Mouse (Mus musculus) hindbrain, embryonic 14.5 days (tissue): Measurements from ENCODE around the gene Ago3. TPM values are rescaled to one million over a fixed set of nuclear protein-coding genes. Genes with fewer than 3 reads are reported as not detected.

Source experiments
- ATAC-seq: fragments of 200-750 bp; cut with Nextera tagmentation; 2 replicates; pipeline ENCODE4 v1.8.0; 2017; ENCODE audit warnings: moderate number of reproducible peaks, mild to moderate bottlenecking, moderate TSS enrichment, moderate library complexity; ENCODE audit not compliant: low FRiP score
- DNase-seq: peaks from one replicate; pipeline ENCODE4 v3.0.0-alpha.2; 2015; ENCODE audit warnings: low spot score
- H3K27ac ChIP-seq: fragments of 300-500 bp; sonication (generic); 2 replicates; pipeline ENCODE4 v1.5.1; 2014; ENCODE audit warnings: mild to moderate bottlenecking, moderate library complexity
- H3K27me3 ChIP-seq: fragments of 300-500 bp; sonication (generic); 2 replicates; pipeline ENCODE4 v1.6.1; 2014; ENCODE audit warnings: mild to moderate bottlenecking, low read length, mixed read lengths; ENCODE audit not compliant: control insufficient read depth, insufficient read depth
- H3K36me3 ChIP-seq: fragments of 300-500 bp; sonication (generic); replicated peaks from 2 replicates; pipeline ENCODE4 v1.6.1; 2014; ENCODE audit not compliant: control insufficient read depth, insufficient read depth
- H3K4me1 ChIP-seq: fragments of 300-500 bp; sonication (generic); replicated peaks from 2 replicates; pipeline ENCODE4 v1.6.1; 2014; ENCODE audit warnings: antibody characterized with exemption, low read length, mixed read lengths; ENCODE audit not compliant: control insufficient read depth, insufficient read depth
- H3K4me2 ChIP-seq: fragments of 300-500 bp; sonication (generic); replicated peaks from 2 replicates; pipeline ENCODE4 v1.6.1; 2014; ENCODE audit warnings: mild to moderate bottlenecking, moderate library complexity
- H3K4me3 ChIP-seq: fragments of 300-500 bp; sonication (generic); replicated peaks from 2 replicates; pipeline ENCODE4 v1.5.1; 2014; ENCODE audit warnings: mild to moderate bottlenecking, low read length
- H3K9ac ChIP-seq: fragments of 300-500 bp; sonication (generic); 2 replicates; pipeline ENCODE4 v1.6.1; 2014
- H3K9me3 ChIP-seq: fragments of 300-500 bp; sonication (generic); 2 replicates; pipeline ENCODE4 v1.6.1; 2016; ENCODE audit warnings: low read length; ENCODE audit not compliant: control insufficient read depth
- WGBS: fragments of 180-500 bp; shearing (Covaris S2); extraction: QIAGEN DNeasy Blood & Tissue Kit; methylation state at CpG from one replicate; pipeline ENCODE4 v1.1.7; 2014; 5-methylcytosine and 5-hydroxymethylcytosine counted together
- polyA plus RNA-seq: library from polyadenylated mRNA; unstranded; fragments of >200 nt; fragmentation: Nextera tagmentation; extraction: Ambion mirVana; gene quantifications from 2 replicates; pipeline ENCODE4 v1.2.1, GENCODE M21; 2014

Ago3 gene
- polyA plus RNA-seq, 1 experiment from 2014 or later = 19.7 TPM

DNA sequence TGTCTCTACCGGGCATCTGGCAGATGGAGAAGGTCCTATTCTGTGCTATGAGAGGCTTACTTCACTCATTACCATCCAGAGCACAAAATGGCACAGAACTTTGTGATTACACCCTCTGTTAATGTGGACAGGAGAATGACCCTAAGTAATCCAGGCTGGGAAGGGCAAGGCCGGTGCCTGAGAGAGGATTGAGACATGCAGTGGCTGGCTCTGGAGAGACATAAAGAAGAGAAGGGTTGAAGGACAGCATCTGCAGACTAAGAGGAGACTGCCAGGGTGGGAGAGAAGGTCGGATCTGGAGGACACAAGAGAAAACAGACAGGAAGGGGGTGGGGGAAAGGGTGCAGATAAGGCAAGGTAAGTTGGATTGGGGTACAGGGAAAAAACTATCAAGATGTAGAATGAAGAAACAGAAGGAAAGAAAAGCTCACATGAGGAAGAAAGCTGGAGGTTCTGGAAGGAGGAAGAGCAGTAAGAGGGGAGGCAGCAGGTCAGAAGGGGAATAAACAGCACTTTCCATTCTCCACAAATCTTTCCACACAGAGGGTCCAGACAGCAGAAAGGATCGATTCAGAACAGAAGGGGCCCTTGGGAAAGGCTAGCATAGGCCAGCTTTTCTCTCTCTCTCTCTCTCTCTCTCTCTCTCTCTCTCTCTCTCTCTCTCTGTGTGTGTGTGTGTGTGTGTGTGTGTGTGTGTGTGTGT lies 35.0 kb upstream of the Ago3 start:
- ATAC-seq (no peak), DNase-seq (no peak)
- Histone ChIP-seq H3K9me3 (no peaks in the 10 kb centered on the region), H3K4me1 (peaks cover 44% of the 10 kb centered on the region), H3K4me2 (peak overlapping the region; percentile 67), H3K9ac (peak overlapping the region; percentile 32), H3K36me3 (peaks cover 14% of the 10 kb centered on the region), H3K27ac (peak overlapping the region; percentile 86), H3K27me3 (no peaks in the 10 kb centered on the region), H3K4me3 (peak overlapping the region; percentile 64; the same call in 1 of the 2 replicates)
- 10% methylated on average over 4 of the region's 4 CpGs for WGBS

GRCm38 (mm10) chr4:126455441-126455840 lies 26.1 kb upstream of the Ago3 start:
- ATAC-seq (no peak), DNase-seq (no peak)
- Histone ChIP-seq H3K4me2 (no peak overlapping the region), H3K27me3 (no peaks in the 10 kb centered on the region), H3K36me3 (peaks cover 100% of the 10 kb centered on the region), H3K9ac (no peak overlapping the region), H3K4me3 (no peak overlapping the region), H3K4me1 (no peaks in the 10 kb centered on the region), H3K9me3 (no peaks in the 10 kb centered on the region), H3K27ac (no peak overlapping the region)
- 89% methylated on average over 7 of the region's 7 CpGs for WGBS

DNA sequence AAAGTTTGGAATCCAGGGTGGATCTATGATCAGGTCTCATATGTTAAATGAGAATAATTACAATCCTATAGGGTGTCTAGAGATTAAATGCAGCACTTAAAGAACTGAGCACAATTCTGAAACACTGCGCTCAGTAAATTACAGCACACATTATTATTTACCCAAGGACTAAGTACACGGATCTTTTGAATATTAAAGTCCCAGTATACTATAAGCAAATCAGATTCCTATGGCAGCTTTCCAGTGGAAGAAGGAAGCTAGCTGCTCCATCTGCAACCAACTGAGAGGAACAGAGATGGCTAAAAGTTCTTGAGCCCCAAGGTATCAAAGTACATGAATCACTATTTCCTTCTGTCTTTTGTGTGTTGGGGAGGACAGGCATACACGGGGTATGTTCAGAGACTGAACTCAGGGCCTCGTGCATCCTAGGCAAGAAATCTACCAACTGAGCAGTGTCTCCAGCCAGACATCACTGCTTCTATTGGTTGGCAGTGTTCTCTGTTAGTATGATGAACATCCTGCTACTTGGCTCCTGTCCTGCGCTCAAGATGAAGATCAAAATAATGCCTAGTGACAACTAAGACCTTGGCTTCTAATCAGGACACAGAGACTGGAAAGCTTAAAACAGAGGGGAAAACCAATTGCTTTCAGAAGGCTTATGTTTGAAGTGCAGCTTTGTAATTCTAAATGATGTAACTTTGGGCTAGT lies 25.3 kb upstream of the Ago3 start:
- no peak overlapping the region for H3K4me3 ChIP-seq
- no peaks in the 10 kb centered on the region for H3K9me3 ChIP-seq
- peaks cover 100% of the 10 kb centered on the region for H3K36me3 ChIP-seq
- no peak overlapping the region for H3K27ac ChIP-seq
- no peak for DNase-seq
- H3K4me1 ChIP-seq = no peaks in the 10 kb centered on the region
- no peak for ATAC-seq
- no peak overlapping the region for H3K9ac ChIP-seq
- WGBS = 94% methylated on average over 5 of the region's 5 CpGs
- no peaks in the 10 kb centered on the region for H3K27me3 ChIP-seq
- H3K4me2 ChIP-seq = no peak overlapping the region

DNA sequence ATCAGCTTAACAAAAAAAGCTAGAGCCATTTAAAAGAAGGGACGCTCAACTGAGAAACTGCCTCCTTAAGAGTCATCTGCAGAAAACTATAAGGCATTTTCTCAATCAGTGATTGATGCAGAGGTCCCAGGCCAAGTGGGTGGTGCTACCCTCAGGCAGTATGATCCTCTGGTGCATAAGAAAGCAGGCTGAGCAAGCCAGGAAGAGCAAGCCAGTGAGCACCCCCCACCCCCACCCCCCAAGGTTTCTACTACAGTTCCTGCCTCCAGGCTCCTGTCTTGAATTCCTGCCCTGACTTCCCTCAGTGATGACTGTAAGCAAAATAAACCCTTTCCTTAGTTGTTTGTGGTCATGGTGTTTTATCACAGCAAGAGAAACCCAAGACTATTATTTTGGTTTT lies 20.9 kb upstream of the Ago3 start:
- Histone ChIP-seq H3K36me3 (peaks cover 100% of the 10 kb centered on the region), H3K4me3 (no peak overlapping the region), H3K4me2 (no peak overlapping the region), H3K27me3 (no peaks in the 10 kb centered on the region), H3K27ac (no peak overlapping the region), H3K9ac (no peak overlapping the region), H3K4me1 (no peaks in the 10 kb centered on the region), H3K9me3 (no peaks in the 10 kb centered on the region)
- ATAC-seq (no peak), DNase-seq (no peak)
- WGBS = 90% methylated on average over 1 of the region's 1 CpGs

- Histone ChIP-seq H3K36me3 (peaks cover 99% of the 10 kb centered on the region), H3K4me1 (no peaks in the 10 kb centered on the region), H3K9me3 (no peaks in the 10 kb centered on the region), H3K4me2 (no peak overlapping the region), H3K4me3 (no peak overlapping the region), H3K27me3 (no peaks in the 10 kb centered on the region), H3K9ac (no peak overlapping the region), H3K27ac (no peak overlapping the region)
- 89% methylated on average over 7 of the region's 7 CpGs for WGBS
- ATAC-seq = no peak
- no peak for DNase-seq
Measured at GRCm38 (mm10) chr4:126447126-126447525, 17.8 kb upstream of the Ago3 start.

GRCm38 (mm10) chr4:126444528-126444927 lies 15.2 kb upstream of the Ago3 start:
- no peaks in the 10 kb centered on the region for H3K4me1 ChIP-seq
- DNase-seq (no peak), ATAC-seq (no peak)
- no peak overlapping the region for H3K4me2 ChIP-seq
- H3K4me3 ChIP-seq = no peak overlapping the region
- no peak overlapping the region for H3K27ac ChIP-seq
- no peaks in the 10 kb centered on the region for H3K9me3 ChIP-seq
- H3K9ac ChIP-seq = no peak overlapping the region
- no peaks in the 10 kb centered on the region for H3K27me3 ChIP-seq
- H3K36me3 ChIP-seq = peaks cover 99% of the 10 kb centered on the region
- 86% methylated on average over 3 of the region's 3 CpGs for WGBS

DNA sequence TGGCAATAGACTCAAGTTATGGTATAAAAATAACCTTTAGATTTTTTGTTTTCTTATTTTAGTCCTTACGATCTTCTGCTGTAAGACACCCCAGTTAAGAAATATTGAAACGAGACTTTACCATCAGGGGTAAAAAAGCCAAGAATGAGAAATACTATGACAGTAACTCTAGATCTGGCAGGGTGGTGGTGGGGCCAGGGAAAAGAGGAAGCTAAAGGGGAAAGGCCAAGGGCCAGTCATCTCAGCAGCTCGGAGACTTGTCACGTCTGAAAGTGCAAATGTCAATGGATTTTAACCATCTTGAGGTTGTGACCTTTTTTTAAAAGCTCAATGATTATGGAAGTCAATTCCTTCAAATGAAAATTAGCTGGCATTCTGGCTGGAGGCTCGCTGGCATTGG lies 8.9 kb upstream of the Ago3 start:
- peaks cover 95% of the 10 kb centered on the region for H3K36me3 ChIP-seq

GRCm38 (mm10) chr4:126436268-126436667 lies 6.9 kb upstream of the Ago3 start:
- Histone ChIP-seq H3K27me3 (no peaks in the 10 kb centered on the region), H3K4me3 (no peak overlapping the region), H3K36me3 (peaks cover 75% of the 10 kb centered on the region), H3K9me3 (no peaks in the 10 kb centered on the region), H3K4me1 (no peaks in the 10 kb centered on the region), H3K4me2 (no peak overlapping the region), H3K9ac (no peak overlapping the region), H3K27ac (no peak overlapping the region)
- WGBS = 51% methylated on average over 2 of the region's 2 CpGs
- no peak for DNase-seq
- no peak for ATAC-seq

More for the DNA sequence above, 8.9 kb upstream of the Ago3 start:
- no peak for DNase-seq
- Histone ChIP-seq H3K4me2 (no peak overlapping the region), H3K27ac (no peak overlapping the region), H3K9me3 (no peaks in the 10 kb centered on the region), H3K4me3 (no peak overlapping the region), H3K9ac (no peak overlapping the region), H3K4me1 (no peaks in the 10 kb centered on the region), H3K27me3 (no peaks in the 10 kb centered on the region)
- ATAC-seq = no peak
- 84% methylated on average over 5 of the region's 5 CpGs for WGBS

DNA sequence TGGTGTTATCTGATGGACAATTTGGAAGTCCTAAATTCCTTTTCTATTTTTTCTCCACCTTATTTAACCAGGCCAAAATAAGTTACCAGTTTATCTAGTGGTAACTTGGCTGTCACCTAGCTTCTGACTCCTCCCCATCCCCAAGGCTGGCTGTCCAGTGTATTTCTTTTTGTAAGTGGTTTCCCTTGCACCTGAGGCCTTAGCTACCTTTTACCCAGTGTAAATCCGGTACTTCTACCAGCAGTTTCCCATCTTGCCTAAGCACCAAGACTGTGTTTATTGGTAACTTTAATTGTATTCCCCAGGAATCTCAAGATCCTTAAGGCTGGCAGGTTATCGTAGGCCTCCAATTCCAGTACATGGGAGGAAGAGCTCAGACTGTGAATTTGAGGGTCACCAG lies 4.7 kb upstream of the Ago3 start:
- H3K27ac ChIP-seq = no peak overlapping the region
- DNase-seq (no peak), ATAC-seq (no peak)
- 94% methylated on average over 2 of the region's 2 CpGs for WGBS
- no peak overlapping the region for H3K4me3 ChIP-seq
- no peak overlapping the region for H3K9ac ChIP-seq
- H3K9me3 ChIP-seq = no peaks in the 10 kb centered on the region
- H3K4me2 ChIP-seq = no peak overlapping the region
- peaks cover 4% of the 10 kb centered on the region; the same call in 1 of the 2 replicates for H3K4me1 ChIP-seq
- H3K27me3 ChIP-seq = no peaks in the 10 kb centered on the region
- H3K36me3 ChIP-seq = peaks cover 54% of the 10 kb centered on the region
